Mouse (Mus musculus) ovary, postnatal 36 days (tissue): ENCODE measurements around the gene Il11.

Source experiments
- DNase-seq: peaks from one replicate; pipeline ENCODE4 v3.0.0; 2022; ENCODE audit warnings: low spot score, mixed read lengths

Il11 gene

DNA sequence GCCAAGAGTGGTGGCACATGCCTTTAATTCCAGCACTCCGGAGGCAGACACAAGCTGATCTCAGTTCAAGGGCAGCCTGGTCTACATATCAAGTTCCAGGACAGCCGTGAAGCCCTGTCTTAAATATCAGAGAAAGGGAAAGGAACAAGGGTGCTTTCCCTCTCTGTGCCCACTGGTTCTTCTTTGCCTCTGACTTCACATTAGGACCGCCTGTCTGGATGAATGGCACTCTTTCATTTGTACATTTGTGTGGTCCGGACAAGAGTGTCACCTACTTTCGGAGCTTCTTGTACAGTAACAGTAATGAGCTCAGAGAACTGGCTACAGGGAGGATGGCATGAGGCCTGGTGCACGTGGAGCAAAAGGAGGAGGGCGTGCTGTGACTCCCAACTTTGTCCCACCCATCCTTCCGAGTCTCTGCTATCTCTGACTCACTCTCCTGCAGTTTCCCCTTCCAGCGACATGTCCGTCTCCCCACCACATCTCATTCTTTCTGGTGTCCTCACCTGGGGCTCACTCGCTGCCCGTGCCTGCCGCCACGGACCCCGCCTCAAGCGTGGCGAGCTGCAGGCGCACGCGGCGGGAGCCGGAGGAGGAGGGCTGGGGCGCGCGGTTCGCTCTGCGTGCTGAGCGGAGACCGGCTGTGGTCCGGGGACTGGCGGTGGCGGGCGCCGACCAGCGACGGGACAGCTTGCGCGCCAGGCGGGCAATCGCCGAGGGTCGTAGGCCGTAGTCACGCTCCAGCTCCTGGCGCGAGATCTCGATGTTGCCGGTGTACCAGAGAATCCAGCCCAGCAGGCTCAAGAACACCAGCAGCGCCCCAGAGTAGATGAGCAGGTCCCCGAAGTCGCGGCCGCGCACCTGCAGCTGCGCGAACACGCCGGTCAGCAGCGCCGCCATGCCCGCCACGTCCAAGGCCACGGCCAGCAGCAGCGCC lies 6.1 kb upstream of the Il11 start:
- peak; percentile 76 for DNase-seq

DNA sequence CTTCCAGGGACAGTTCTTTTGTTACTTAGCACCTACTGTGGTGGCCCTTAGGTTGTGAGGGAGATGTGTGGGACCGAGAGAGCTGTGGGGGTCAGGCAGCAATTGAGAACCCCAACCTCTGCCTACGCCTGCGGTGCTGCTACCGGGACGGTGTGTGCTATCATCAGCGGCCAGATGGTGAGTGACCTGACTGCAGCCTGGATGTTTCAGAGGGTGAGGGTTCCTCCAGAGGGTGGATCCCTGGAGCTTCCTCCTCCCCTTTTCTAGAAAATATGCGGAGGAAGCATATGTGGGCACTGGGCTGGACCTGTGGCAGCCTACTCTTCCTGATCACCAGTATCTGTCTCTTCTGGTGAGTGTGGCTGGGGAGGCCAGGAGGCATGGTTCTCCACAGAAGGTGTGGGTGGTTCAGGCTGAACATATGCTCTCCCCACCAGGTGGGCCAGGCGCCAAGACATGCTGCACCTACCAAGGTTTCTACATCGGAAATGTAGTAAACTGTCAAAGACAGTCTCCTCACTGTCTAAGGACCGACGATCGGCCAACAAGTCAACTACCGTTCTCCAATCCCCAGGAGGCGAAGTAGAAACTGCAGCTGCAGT lies 1.1 kb upstream of the Il11 start:
- no peak for DNase-seq

- no peak for DNase-seq
Measured at GRCm38 (mm10) chr7:4782130-4782529, 529 bp downstream of the Il11 start.

- no peak for DNase-seq
Measured at GRCm38 (mm10) chr7:4779921-4780320, 2.7 kb downstream of the Il11 start.

- no peak for DNase-seq
Measured at GRCm38 (mm10) chr7:4777851-4778637, 4.6 kb downstream of the Il11 start.

DNA sequence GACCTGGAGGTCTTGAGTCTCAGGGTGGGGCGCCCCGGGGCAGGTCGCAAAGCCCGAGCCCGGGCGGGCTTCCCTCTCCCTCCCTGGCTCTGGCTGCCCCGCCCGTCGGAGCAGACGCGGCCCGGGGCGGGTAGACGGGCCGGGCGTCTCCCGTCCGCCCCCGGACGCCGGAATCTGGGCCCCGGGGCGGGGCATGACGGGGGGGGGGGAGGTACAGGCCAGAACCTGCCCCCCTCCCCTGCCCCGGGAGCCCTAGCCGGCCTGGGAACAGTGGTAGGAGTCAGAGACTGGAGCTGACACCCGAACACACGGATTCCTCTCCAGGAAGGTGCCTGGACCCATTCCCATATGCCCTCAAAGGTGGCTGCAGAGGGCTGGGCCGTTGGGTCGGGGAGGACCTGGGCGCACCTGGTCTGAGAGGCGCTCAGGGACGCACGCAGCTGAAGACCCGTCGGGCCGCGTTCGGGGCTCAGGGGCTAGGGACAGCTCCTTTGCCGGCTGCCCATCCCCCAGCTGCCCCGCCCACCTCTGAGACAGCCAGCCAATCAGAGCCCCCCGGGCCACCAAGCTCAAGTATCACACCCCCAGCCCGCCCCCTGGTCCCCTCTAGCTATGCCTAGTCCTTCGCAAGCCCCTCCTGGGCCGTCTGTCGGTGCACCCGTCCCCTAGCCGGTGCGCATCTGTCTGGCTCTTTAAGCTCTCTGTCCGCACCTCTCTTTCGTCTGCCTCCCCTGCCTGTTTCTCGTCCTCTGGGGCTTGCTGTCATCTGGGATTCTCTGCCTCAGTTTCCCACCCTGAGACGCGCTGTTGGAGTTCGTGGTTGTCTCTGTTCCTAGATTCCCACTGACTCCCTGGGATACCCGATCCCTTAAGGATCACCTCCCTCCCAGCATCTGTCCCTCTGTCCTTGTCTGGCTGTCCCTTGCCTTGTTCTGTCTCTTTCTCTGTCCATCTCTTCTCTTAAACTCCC lies 5.5 kb downstream of the Il11 start:
- peak; percentile 59 for DNase-seq

DNA sequence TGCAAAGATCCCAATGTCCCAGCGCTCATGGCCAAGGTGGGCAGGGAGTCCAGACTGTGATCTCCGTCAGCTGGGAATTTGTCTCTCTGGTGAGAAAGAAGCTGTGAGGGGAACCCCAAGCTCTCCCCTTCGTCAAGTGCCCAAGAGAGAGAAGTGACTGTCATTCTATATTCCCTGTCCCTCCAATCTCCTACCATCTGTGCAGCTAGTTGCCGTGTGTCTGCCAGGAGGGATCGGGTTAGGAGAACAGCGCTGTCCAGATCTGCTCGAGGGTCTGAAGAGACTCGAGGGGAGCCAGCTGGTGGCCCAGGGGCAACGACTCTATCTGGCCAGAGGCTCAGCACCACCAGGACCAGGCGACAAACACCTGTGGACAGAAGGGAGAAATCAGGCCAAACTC lies 6.5 kb downstream of the Il11 start:
- DNase-seq = no peak

- no peak for DNase-seq
Measured at GRCm38 (mm10) chr7:4771202-4771601, 11.5 kb downstream of the Il11 start, which contains the start of gene Fam71e2. TSS of gene Fam71e2 (minus strand) at chr7:4771302.

- DNase-seq = no peak
Measured at GRCm38 (mm10) chr7:4764946-4765710, 17.5 kb downstream of the Il11 start.

- DNase-seq = no peak
Measured at GRCm38 (mm10) chr7:4759670-4760069, 23.0 kb downstream of the Il11 start.

DNA sequence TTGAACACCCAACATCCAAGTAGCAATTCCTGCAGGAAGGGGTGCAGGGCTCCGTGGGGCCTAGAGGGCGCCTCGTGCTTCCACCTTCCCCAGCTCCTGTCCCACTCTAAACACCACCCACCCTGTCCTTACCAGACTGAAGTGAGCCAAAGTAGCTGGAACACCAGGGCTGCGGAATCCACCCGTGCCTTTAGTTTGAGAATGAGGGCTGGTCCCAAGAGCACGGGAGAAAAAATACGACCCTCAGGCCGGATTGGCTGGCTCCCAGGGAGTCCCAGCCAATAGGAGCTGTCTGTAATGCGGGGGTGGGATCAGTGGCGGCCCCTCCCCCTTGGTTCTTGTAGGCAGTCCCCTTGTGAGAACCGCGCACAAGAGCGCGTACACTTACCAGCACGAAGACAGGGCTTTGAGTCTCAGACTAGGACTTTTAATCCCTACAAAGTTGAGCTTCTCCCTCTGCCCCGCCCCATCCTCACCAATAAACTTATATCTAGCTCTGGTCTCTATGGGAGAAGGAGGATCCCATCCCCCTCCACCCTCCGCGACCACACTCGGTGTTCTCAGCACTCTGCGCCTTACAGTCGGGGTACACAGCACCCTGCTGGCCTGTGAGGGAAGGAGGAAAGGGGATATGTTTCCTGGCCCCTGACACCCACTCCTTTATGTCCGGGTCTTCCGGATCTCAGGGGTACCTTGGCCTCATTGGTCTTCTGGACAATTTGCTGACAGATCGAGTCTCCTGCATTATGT lies 29.7 kb downstream of the Il11 start, which contains the start of gene Cox6b2:
Gene Cox6b2 (minus strand): TSS at position 274 of the 750 bp plus-strand sequence.
- peak; percentile 79 for DNase-seq

DNA sequence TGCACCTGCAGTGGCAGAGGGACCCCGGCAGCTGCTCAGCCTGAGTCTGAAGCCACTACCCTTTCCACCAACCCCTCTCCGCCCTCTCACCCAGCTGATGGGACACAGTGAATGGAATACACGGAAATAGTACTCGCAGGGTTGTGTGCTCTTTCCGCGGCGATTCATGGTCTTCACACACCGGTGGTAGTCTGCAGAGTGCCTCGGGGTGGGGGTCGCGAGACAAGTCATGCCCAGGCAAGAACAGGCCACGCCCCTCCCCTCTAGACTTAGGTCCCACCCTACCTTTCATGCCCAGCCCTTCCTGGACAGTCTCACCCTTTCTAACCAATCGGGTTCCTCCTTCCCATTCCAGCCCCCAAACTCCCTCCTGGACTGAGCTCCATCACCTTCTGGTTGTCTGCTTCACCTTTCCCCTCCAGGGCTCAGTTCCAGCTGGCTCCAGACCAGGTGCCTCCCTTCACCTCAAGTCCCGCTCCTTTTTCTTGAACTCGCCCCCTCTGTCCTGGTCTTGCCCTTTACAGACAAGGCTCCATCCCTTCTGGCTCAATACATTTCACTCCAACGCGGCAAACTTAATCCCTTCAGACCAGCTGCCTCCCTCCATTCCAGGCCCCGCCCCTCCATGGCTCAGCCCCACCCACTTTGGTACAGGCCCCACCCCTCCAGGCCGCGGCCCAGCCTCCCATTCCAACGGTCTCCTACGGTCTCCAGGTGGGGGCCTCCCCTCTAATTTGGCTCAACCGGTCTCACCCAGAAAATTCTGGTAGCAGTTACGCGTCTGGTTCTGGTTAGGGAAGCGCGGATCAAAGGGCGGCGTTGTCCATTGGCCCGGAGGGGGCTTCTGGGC lies 30.5 kb downstream of the Il11 start:
- DNase-seq = peak; percentile 47

DNA sequence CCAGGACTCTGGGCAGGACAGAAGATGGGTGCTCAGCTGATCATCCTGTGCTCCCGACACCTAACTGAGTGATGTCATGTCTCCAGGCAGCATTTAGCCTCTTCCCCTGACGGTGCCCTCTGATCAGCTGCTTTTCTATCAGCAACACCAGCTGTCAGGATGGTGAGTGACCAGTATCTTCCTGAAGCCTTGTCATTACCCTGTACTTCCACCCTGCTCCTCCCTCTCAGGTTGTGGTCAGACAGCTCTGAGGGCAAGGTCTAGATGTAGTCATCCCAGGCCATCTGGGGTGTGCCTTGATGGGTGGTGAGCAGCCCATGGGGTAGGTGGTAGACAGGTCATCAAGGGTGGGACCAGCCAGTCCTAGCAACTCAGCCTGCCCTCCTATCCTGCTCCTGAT lies 33.5 kb downstream of the Il11 start:
- DNase-seq = no peak

- DNase-seq = no peak
Measured at GRCm38 (mm10) chr7:4748321-4748720, 34.3 kb downstream of the Il11 start.

GRCm38 (mm10) chr7:4747156-4747899 lies 35.3 kb downstream of the Il11 start:
- no peak for DNase-seq

GRCm38 (mm10) chr7:4746326-4746980 lies 36.2 kb downstream of the Il11 start:
- DNase-seq = no peak

GRCm38 (mm10) chr7:4744886-4745285 lies 37.8 kb downstream of the Il11 start:
- no peak for DNase-seq

- no peak for DNase-seq
Measured at GRCm38 (mm10) chr7:4743354-4743753, 39.3 kb downstream of the Il11 start.
